Mouse (Mus musculus) hindbrain, embryonic 11.5 days (tissue): ENCODE data around the gene Nfkbia. TPM values are rescaled to one million over a fixed set of nuclear protein-coding genes. Genes with fewer than 3 reads are reported as not detected.

Experiments
- ATAC-seq: fragments of 200-750 bp; cut with Nextera tagmentation; 2 replicates; pipeline ENCODE4 v1.8.0; 2017; ENCODE audit warnings: mild to moderate bottlenecking, moderate TSS enrichment, moderate library complexity; ENCODE audit not compliant: low FRiP score
- DNase-seq: peaks from one replicate; pipeline ENCODE4 v3.0.0-alpha.2; 2015; ENCODE audit warnings: low spot score
- H3K27ac ChIP-seq: fragments of 300-500 bp; sonication (generic); 2 replicates; pipeline ENCODE4 v1.5.1; 2014; ENCODE audit warnings: mild to moderate bottlenecking, low read depth, low read length
- H3K27me3 ChIP-seq: fragments of 300-500 bp; sonication (generic); 2 replicates; pipeline ENCODE4 v1.6.1; 2014; ENCODE audit warnings: mild to moderate bottlenecking, low read length, moderate library complexity, mixed read lengths; ENCODE audit not compliant: control insufficient read depth, insufficient read depth
- H3K36me3 ChIP-seq: fragments of 300-500 bp; sonication (generic); 2 replicates; pipeline ENCODE4 v1.6.1; 2014; ENCODE audit warnings: mild to moderate bottlenecking, low read length, moderate library complexity, mixed read lengths; ENCODE audit not compliant: control insufficient read depth, insufficient read depth
- H3K4me1 ChIP-seq: fragments of 300-500 bp; sonication (generic); replicated peaks from 2 replicates; pipeline ENCODE4 v1.6.1; 2014; ENCODE audit warnings: low read length, mixed read lengths; ENCODE audit not compliant: control insufficient read depth, insufficient read depth
- H3K4me2 ChIP-seq: fragments of 300-500 bp; sonication (generic); replicated peaks from 2 replicates; pipeline ENCODE4 v1.6.1; 2014; ENCODE audit warnings: mild to moderate bottlenecking, low read depth, low read length
- H3K4me3 ChIP-seq: fragments of 300-500 bp; sonication (generic); 2 replicates; pipeline ENCODE4 v1.5.1; 2014; ENCODE audit warnings: low read depth, low read length
- H3K9ac ChIP-seq: fragments of 300-500 bp; sonication (generic); 2 replicates; pipeline ENCODE4 v1.6.1; 2014; ENCODE audit warnings: low read depth, low read length
- H3K9me3 ChIP-seq: fragments of 300-500 bp; sonication (generic); 2 replicates; pipeline ENCODE4 v1.6.1; 2016; ENCODE audit warnings: low read length; ENCODE audit not compliant: control insufficient read depth
- WGBS: fragments of 180-500 bp; shearing (Covaris S2); extraction: QIAGEN DNeasy Blood & Tissue Kit; methylation state at CpG from one replicate; pipeline ENCODE4 v1.1.7; 2014; 5-methylcytosine and 5-hydroxymethylcytosine counted together
- polyA plus RNA-seq: library from polyadenylated mRNA; unstranded; fragments of >200 nt; fragmentation: Nextera tagmentation; extraction: Ambion mirVana; gene quantifications from 2 replicates; pipeline ENCODE4 v1.2.1, GENCODE M21; 2014

The Nfkbia gene
- polyA plus RNA-seq, 1 experiment from 2014 or later: 46.9 TPM

DNA sequence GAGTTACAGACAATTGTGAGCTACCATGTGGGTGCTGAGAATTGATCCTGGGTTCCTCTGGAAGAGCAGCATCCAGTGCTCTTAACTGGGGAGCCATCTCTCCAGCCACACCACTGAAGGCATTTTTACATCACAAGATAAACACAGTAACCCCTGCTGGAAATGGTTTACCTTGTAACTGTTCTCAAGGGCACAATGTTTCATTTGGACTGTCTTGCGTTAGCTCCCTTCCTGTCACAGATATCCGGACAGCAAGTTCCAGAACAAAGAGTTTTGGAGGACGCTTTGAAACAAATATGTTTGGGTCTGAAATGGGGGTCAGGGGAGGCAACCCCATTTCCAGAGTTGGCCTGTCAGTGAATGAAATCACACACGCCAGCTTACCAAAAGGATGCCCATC, 46.9 kb downstream of the Nfkbia start:
- ATAC-seq: no peak
- WGBS: 88% methylated on average over 4 of the region's 4 CpGs

DNA sequence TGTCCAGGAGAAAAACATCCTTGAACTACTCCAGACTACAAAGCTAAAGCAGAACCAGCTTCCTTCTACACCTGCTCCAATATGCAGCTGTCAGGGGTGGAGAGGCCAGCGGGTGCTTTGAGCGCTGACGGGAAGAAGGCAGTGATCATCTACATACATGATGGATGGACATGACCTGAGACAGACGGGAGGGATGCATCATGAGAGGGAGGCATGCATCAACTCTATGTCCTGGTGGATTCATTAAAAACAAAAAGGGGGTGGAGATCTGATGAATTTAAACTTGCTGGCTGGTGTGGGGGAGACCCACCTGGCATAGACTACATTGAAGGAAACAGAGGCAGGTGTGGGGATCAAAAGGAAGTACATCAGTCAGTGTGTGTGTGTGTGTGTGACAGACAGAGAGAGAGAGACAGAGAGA, 48.4 kb downstream of the Nfkbia start:
- Histone ChIP-seq H3K36me3 (no peaks in the 10 kb centered on the region), H3K4me1 (no peaks in the 10 kb centered on the region; the same call in 1 of the 2 replicates), H3K9me3 (no peaks in the 10 kb centered on the region), H3K9ac (no peak overlapping the region), H3K4me2 (no peak overlapping the region), H3K27me3 (no peaks in the 10 kb centered on the region), H3K27ac (no peak overlapping the region), H3K4me3 (no peak overlapping the region)
- ATAC-seq (no peak), DNase-seq (no peak)
- 74% methylated on average over 4 of the region's 4 CpGs for WGBS

More for the DNA sequence above, 46.9 kb downstream of the Nfkbia start:
- Histone ChIP-seq H3K9ac (no peak overlapping the region), H3K9me3 (no peaks in the 10 kb centered on the region), H3K36me3 (no peaks in the 10 kb centered on the region), H3K4me1 (no peaks in the 10 kb centered on the region; the same call in 1 of the 2 replicates), H3K4me3 (no peak overlapping the region), H3K4me2 (no peak overlapping the region), H3K27me3 (no peaks in the 10 kb centered on the region), H3K27ac (no peak overlapping the region)
- no peak for DNase-seq

DNA sequence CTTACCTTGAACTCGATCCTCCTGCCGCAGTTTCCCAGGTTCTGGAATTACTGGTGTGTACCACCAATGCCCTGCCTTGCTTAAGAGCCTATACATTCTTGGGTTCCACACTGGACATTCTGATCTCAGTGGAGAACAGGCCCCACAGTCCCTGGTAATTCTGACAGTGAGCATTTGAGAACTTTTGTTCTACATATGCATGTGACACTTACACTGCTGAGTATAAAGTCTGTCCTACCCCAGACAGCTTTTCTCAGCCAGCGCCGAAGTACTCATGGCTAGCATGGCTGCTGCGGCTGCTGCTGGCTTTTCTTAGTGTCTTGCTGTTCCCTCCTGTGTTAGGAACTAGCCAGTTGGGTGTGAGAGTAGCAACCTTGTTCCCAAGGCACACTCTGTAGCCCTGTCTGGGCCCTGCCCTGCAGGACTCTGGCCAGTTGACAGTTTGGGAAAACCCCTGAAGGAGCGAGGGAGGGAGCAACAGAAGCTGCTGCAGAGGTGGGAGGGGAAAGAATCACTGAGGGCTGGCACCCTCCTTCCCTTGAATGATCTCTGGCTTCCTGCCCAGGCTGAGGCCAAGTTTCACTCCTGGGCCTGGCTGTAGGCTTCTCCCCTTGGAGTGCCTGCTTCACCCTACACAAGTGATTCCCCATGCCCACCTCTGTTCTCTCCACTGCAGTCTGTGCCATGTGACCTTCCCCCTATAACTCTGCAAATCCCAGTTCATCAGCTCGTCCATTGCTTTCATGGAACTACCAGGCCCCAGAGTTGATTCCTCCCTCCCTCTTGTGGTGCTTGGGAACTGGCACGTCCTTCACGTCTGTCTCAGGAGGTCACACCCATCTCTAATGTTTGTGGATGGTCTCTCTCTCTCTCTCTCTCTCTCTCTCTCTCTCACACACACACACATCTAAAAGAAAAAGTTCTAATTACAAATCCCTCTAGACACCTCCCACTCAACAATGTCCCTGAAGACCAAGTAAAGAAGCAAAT, 49.3 kb downstream of the Nfkbia start:
- Histone ChIP-seq H3K4me3 (no peak overlapping the region), H3K4me2 (no peak overlapping the region), H3K36me3 (no peaks in the 10 kb centered on the region), H3K9ac (no peak overlapping the region), H3K27ac (no peak overlapping the region), H3K4me1 (peaks cover 2% of the 10 kb centered on the region; the same call in 1 of the 2 replicates), H3K9me3 (no peaks in the 10 kb centered on the region), H3K27me3 (no peaks in the 10 kb centered on the region)
- ATAC-seq: no peak
- no peak for DNase-seq
- 71% methylated on average over 9 of the region's 9 CpGs for WGBS

DNA sequence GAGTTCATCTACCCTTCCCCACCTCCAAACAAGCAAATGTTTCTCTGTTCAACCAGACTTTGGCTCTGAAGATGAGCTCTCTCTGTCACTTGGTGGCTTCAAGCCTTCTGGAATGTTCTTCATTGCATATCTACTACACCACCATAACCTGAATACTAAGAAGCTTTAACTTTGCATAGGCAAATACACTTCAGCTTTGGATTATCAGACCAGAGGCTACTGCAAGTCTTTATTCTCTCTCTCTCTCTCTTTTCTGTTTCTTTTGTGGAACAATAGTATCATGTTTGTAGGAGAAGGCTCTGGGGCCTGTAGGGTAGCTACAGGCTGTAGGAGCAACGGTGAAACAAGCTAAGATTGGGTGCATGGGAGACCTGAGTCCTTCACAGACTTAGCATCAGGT, 50.2 kb downstream of the Nfkbia start:
- no peaks in the 10 kb centered on the region for H3K27me3 ChIP-seq
- H3K27ac ChIP-seq: no peak overlapping the region
- DNase-seq (no peak), ATAC-seq (no peak)
- peaks cover 2% of the 10 kb centered on the region; the same call in 1 of the 2 replicates for H3K4me1 ChIP-seq
- no peak overlapping the region for H3K9ac ChIP-seq
- H3K9me3 ChIP-seq: no peaks in the 10 kb centered on the region
- H3K4me2 ChIP-seq: no peak overlapping the region
- 88% methylated on average over 1 of the region's 1 CpGs for WGBS
- H3K4me3 ChIP-seq: no peak overlapping the region
- no peaks in the 10 kb centered on the region for H3K36me3 ChIP-seq

DNA sequence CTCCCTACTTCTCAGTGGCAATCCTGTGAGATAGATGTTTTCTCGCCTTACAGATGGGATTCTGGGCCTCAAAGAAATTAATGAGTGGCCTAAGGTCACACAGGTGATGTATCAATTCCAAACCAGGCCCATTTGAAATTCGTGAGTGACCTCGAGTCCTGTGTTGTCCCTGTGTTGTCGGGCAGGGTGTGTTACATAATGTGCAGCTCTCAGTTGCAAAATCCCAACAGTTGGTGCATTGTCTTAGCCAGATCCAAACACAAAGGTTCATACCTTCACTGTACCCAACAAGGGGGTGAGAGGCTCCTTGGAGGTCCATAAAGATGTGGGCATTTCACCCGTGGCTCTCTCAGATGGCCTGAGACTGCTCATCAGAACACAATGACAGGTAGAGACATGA, 52.0 kb downstream of the Nfkbia start:
- Histone ChIP-seq H3K9ac (no peak overlapping the region), H3K9me3 (no peaks in the 10 kb centered on the region), H3K27ac (no peak overlapping the region), H3K36me3 (no peaks in the 10 kb centered on the region), H3K4me2 (no peak overlapping the region), H3K27me3 (no peaks in the 10 kb centered on the region), H3K4me1 (0 out of 2 replicates have a peak, but pooled peaks cover 2% of the 10 kb centered on the region), H3K4me3 (no peak overlapping the region)
- no peak for ATAC-seq
- WGBS: 82% methylated on average over 5 of the region's 5 CpGs
- no peak for DNase-seq

Other genes starting within 250 kb of the Nfkbia start
- gene 1110008L16Rik, start 193.1 kb downstream of the Nfkbia start, polyA plus RNA-seq: 18.1 and 20.0 TPM in 2 replicates
- 33.6 and 34.5 TPM in 2 replicates for gene Ppp2r3c, start 189.6 kb downstream of the Nfkbia start, polyA plus RNA-seq
- gene Psma6, start 108.4 kb downstream of the Nfkbia start, polyA plus RNA-seq: 503 and 508 TPM in 2 replicates
- gene Aldoart2, start 72.6 kb upstream of the Nfkbia start, polyA plus RNA-seq: not detected in 2 replicates
- 0.85 and 1.5 TPM in 2 replicates for gene Insm2, start 106.8 kb upstream of the Nfkbia start, polyA plus RNA-seq